Mouse (Mus musculus): ENCODE measurements around the gene Evc.

- TF ChIP-seq CTCF (IDR thresholded peaks at IDR 0.05; ENCODE audit: low read depth, low read length) (no peak), POLR2A (IDR thresholded peaks at IDR 0.05; ENCODE audit: extremely low read depth, insufficient read depth, low read length) (no peak)
These were observed 5.6 kb downstream of the Evc start for GRCm38 (mm10) chr5:37331133-37331505.

All from liver, adult 2 months (tissue).